Mouse (Mus musculus): ENCODE measurements at regions not wholly inside any gene's neighbourhood (a gene's known extent, or its start where the extent isn't known, plus 50 kb on each side); places are given as distances from the start of the nearest gene placed in this dataset.

- H3K27me3 ChIP-seq (ENCODE audit: control insufficient read depth, insufficient read depth, low read depth, low read length) = no peaks in the 10 kb centered on the region
- no peak overlapping the region for H3K27ac ChIP-seq (ENCODE audit: low read length)
- 89% methylated on average over 4 of the region's 4 CpGs for WGBS
- no peaks in the 10 kb centered on the region for H3K4me1 ChIP-seq (ENCODE audit: control insufficient read depth, insufficient read depth, low read length)
- no peak overlapping the region for H3K9ac ChIP-seq (ENCODE audit: low read depth, low read length)
- no peaks in the 10 kb centered on the region for H3K36me3 ChIP-seq (ENCODE audit: control insufficient read depth, insufficient read depth, low read length)
- ATAC-seq = no peak
- no peak overlapping the region for H3K4me3 ChIP-seq (ENCODE audit: low read depth, low read length)
- H3K9me3 ChIP-seq (replicated peaks; ENCODE audit: control insufficient read depth, low read length, poor library complexity, severe bottlenecking) = no peaks in the 10 kb centered on the region
- no peak overlapping the region for H3K4me2 ChIP-seq (ENCODE audit: low read length)
These were observed 279.2 kb downstream of the 4933412E24Rik start for GRCm38 (mm10) chr15:59737247-59737646.

- 77% methylated on average over 1 of the region's 1 CpGs for WGBS
These were observed 282.0 kb downstream of the 4933412E24Rik start for GRCm38 (mm10) chr15:59734376-59734775.

GRCm38 (mm10) chr15:59733932-59734331 lies 282.5 kb downstream of the 4933412E24Rik start:
- ATAC-seq = no peak
- H3K9me3 ChIP-seq (replicated peaks; ENCODE audit: control insufficient read depth, low read length, poor library complexity, severe bottlenecking) = no peaks in the 10 kb centered on the region
- 92% methylated on average over 3 of the region's 3 CpGs for WGBS
- H3K4me3 ChIP-seq (ENCODE audit: low read depth, low read length) = no peak overlapping the region
- H3K4me2 ChIP-seq (ENCODE audit: low read length) = no peak overlapping the region
- H3K27ac ChIP-seq (ENCODE audit: low read length) = no peak overlapping the region
- no peaks in the 10 kb centered on the region for H3K4me1 ChIP-seq (ENCODE audit: control insufficient read depth, insufficient read depth, low read length)
- no peaks in the 10 kb centered on the region for H3K36me3 ChIP-seq (ENCODE audit: control insufficient read depth, insufficient read depth, low read length)
- H3K9ac ChIP-seq (ENCODE audit: low read depth, low read length) = no peak overlapping the region
- H3K27me3 ChIP-seq (ENCODE audit: control insufficient read depth, insufficient read depth, low read depth, low read length) = no peaks in the 10 kb centered on the region

More at GRCm38 (mm10) chr15:59734376-59734775, 282.0 kb downstream of the 4933412E24Rik start:
- Histone ChIP-seq H3K9me3 (replicated peaks; ENCODE audit: control insufficient read depth, low read length, poor library complexity, severe bottlenecking) (no peaks in the 10 kb centered on the region), H3K36me3 (ENCODE audit: control insufficient read depth, insufficient read depth, low read length) (no peaks in the 10 kb centered on the region), H3K27me3 (ENCODE audit: control insufficient read depth, insufficient read depth, low read depth, low read length) (no peaks in the 10 kb centered on the region), H3K4me3 (ENCODE audit: low read depth, low read length) (no peak overlapping the region), H3K9ac (ENCODE audit: low read depth, low read length) (no peak overlapping the region), H3K4me1 (ENCODE audit: control insufficient read depth, insufficient read depth, low read length) (no peaks in the 10 kb centered on the region), H3K4me2 (ENCODE audit: low read length) (no peak overlapping the region), H3K27ac (ENCODE audit: low read length) (no peak overlapping the region)
- no peak for ATAC-seq

GRCm38 (mm10) chr15:59733031-59733810 lies 283.2 kb downstream of the 4933412E24Rik start:
- 78% methylated on average over 12 of the region's 12 CpGs for WGBS
- no peak for ATAC-seq
- Histone ChIP-seq H3K9ac (ENCODE audit: low read depth, low read length) (no peak overlapping the region), H3K27ac (ENCODE audit: low read length) (no peak overlapping the region), H3K27me3 (ENCODE audit: control insufficient read depth, insufficient read depth, low read depth, low read length) (no peaks in the 10 kb centered on the region), H3K36me3 (ENCODE audit: control insufficient read depth, insufficient read depth, low read length) (no peaks in the 10 kb centered on the region), H3K9me3 (replicated peaks; ENCODE audit: control insufficient read depth, low read length, poor library complexity, severe bottlenecking) (no peaks in the 10 kb centered on the region), H3K4me1 (ENCODE audit: control insufficient read depth, insufficient read depth, low read length) (no peaks in the 10 kb centered on the region), H3K4me2 (ENCODE audit: low read length) (no peak overlapping the region), H3K4me3 (ENCODE audit: low read depth, low read length) (no peak overlapping the region)

GRCm38 (mm10) chr15:59731129-59731528 lies 285.3 kb downstream of the 4933412E24Rik start:
- Histone ChIP-seq H3K36me3 (ENCODE audit: control insufficient read depth, insufficient read depth, low read length) (no peaks in the 10 kb centered on the region), H3K27ac (ENCODE audit: low read length) (no peak overlapping the region), H3K9ac (ENCODE audit: low read depth, low read length) (no peak overlapping the region), H3K4me3 (ENCODE audit: low read depth, low read length) (no peak overlapping the region), H3K4me2 (ENCODE audit: low read length) (no peak overlapping the region), H3K9me3 (replicated peaks; ENCODE audit: control insufficient read depth, low read length, poor library complexity, severe bottlenecking) (no peaks in the 10 kb centered on the region), H3K4me1 (ENCODE audit: control insufficient read depth, insufficient read depth, low read length) (no peaks in the 10 kb centered on the region), H3K27me3 (ENCODE audit: control insufficient read depth, insufficient read depth, low read depth, low read length) (no peaks in the 10 kb centered on the region)
- 78% methylated on average over 8 of the region's 8 CpGs for WGBS
- ATAC-seq = no peak

GRCm38 (mm10) chr15:59728817-59729560 lies 287.4 kb downstream of the 4933412E24Rik start:
- Histone ChIP-seq H3K4me1 (ENCODE audit: control insufficient read depth, insufficient read depth, low read length) (no peaks in the 10 kb centered on the region), H3K9ac (ENCODE audit: low read depth, low read length) (no peak overlapping the region), H3K4me3 (ENCODE audit: low read depth, low read length) (no peak overlapping the region), H3K27ac (ENCODE audit: low read length) (no peak overlapping the region), H3K27me3 (ENCODE audit: control insufficient read depth, insufficient read depth, low read depth, low read length) (no peaks in the 10 kb centered on the region), H3K36me3 (ENCODE audit: control insufficient read depth, insufficient read depth, low read length) (no peaks in the 10 kb centered on the region), H3K9me3 (replicated peaks; ENCODE audit: control insufficient read depth, low read length, poor library complexity, severe bottlenecking) (no peaks in the 10 kb centered on the region), H3K4me2 (ENCODE audit: low read length) (no peak overlapping the region)
- no peak for ATAC-seq
- 88% methylated on average over 11 of the region's 11 CpGs for WGBS

GRCm38 (mm10) chr15:59728131-59728601 lies 288.2 kb downstream of the 4933412E24Rik start:
- Histone ChIP-seq H3K9me3 (replicated peaks; ENCODE audit: control insufficient read depth, low read length, poor library complexity, severe bottlenecking) (no peaks in the 10 kb centered on the region), H3K36me3 (ENCODE audit: control insufficient read depth, insufficient read depth, low read length) (no peaks in the 10 kb centered on the region), H3K27ac (ENCODE audit: low read length) (no peak overlapping the region), H3K4me1 (ENCODE audit: control insufficient read depth, insufficient read depth, low read length) (no peaks in the 10 kb centered on the region), H3K9ac (ENCODE audit: low read depth, low read length) (no peak overlapping the region), H3K4me2 (ENCODE audit: low read length) (no peak overlapping the region), H3K27me3 (ENCODE audit: control insufficient read depth, insufficient read depth, low read depth, low read length) (no peaks in the 10 kb centered on the region), H3K4me3 (ENCODE audit: low read depth, low read length) (no peak overlapping the region)
- ATAC-seq = no peak
- 86% methylated on average over 8 of the region's 8 CpGs for WGBS

GRCm38 (mm10) chr15:59725881-59726280 lies 290.5 kb downstream of the 4933412E24Rik start:
- Histone ChIP-seq H3K36me3 (ENCODE audit: control insufficient read depth, insufficient read depth, low read length) (no peaks in the 10 kb centered on the region), H3K27me3 (ENCODE audit: control insufficient read depth, insufficient read depth, low read depth, low read length) (no peaks in the 10 kb centered on the region), H3K27ac (ENCODE audit: low read length) (no peak overlapping the region), H3K9ac (ENCODE audit: low read depth, low read length) (no peak overlapping the region), H3K4me2 (ENCODE audit: low read length) (no peak overlapping the region), H3K4me3 (ENCODE audit: low read depth, low read length) (no peak overlapping the region), H3K9me3 (replicated peaks; ENCODE audit: control insufficient read depth, low read length, poor library complexity, severe bottlenecking) (no peaks in the 10 kb centered on the region), H3K4me1 (ENCODE audit: control insufficient read depth, insufficient read depth, low read length) (no peaks in the 10 kb centered on the region)
- WGBS = 93% methylated on average over 4 of the region's 4 CpGs
- no peak for ATAC-seq
